Mouse (Mus musculus) thymus, adult 18-20 months (tissue): ENCODE results near the gene Ugt1a8.
"Not testable (repeated sequence)": the region's sequence is repeated elsewhere in the genome, so short reads cannot be mapped to it uniquely, and the experiment has no call there.

ENCODE experiments used
- DNase-seq, 2 experiments: peaks; one replicate each; pipeline ENCODE4 v3.0.0; 2022; ENCODE audit warnings: mixed read lengths in 2 of 2

Gene Ugt1a8

GRCm38 (mm10) chr1:88223591-88223990, 136.0 kb downstream of the Ugt1a8 start:
- DNase-seq, result no peak

- DNase-seq, result no peak
Observed at GRCm38 (mm10) chr1:88224029-88224776, 136.6 kb downstream of the Ugt1a8 start.

- not testable (repeated sequence) for DNase-seq
Observed at GRCm38 (mm10) chr1:88225301-88225700, 137.7 kb downstream of the Ugt1a8 start.

GRCm38 (mm10) chr1:88225741-88226140, 138.1 kb downstream of the Ugt1a8 start:
- DNase-seq, result no peak

- DNase-seq, result no peak
Observed at GRCm38 (mm10) chr1:88226670-88227379, 139.2 kb downstream of the Ugt1a8 start, which contains the start of gene Mroh2a. Mroh2a (plus strand) TSS chr1:88226986.

GRCm38 (mm10) chr1:88227482-88227881, 139.9 kb downstream of the Ugt1a8 start:
- no peak for DNase-seq

GRCm38 (mm10) chr1:88228121-88228520, 140.5 kb downstream of the Ugt1a8 start:
- no peak for DNase-seq

GRCm38 (mm10) chr1:88229566-88229965, 142.0 kb downstream of the Ugt1a8 start:
- DNase-seq, result no peak

GRCm38 (mm10) chr1:88229986-88230385, 142.4 kb downstream of the Ugt1a8 start:
- DNase-seq, result peak in 1 of 2 experiments; percentile 9

GRCm38 (mm10) chr1:88230421-88230820, 142.8 kb downstream of the Ugt1a8 start:
- peak in 1 of 2 experiments; percentile 6 for DNase-seq

GRCm38 (mm10) chr1:88230981-88231802, 143.6 kb downstream of the Ugt1a8 start:
- peak in 1 of 2 experiments; percentile 4 for DNase-seq

- DNase-seq, result no peak
Observed at GRCm38 (mm10) chr1:88231803-88232499, 144.3 kb downstream of the Ugt1a8 start.

- no peak for DNase-seq
Observed at GRCm38 (mm10) chr1:88232664-88233380, 145.2 kb downstream of the Ugt1a8 start.

- DNase-seq, result no peak
Observed at GRCm38 (mm10) chr1:88233421-88234247, 146.0 kb downstream of the Ugt1a8 start.

- DNase-seq, result no peak
Observed at GRCm38 (mm10) chr1:88234248-88234610, 146.6 kb downstream of the Ugt1a8 start.

- no peak for DNase-seq
Observed at GRCm38 (mm10) chr1:88234646-88235045, 147.0 kb downstream of the Ugt1a8 start.

- no peak for DNase-seq
Observed at GRCm38 (mm10) chr1:88235046-88235893, 147.7 kb downstream of the Ugt1a8 start.

GRCm38 (mm10) chr1:88235894-88236415, 148.3 kb downstream of the Ugt1a8 start:
- DNase-seq, result no peak

GRCm38 (mm10) chr1:88237311-88237710, 149.7 kb downstream of the Ugt1a8 start:
- DNase-seq, result no peak

- DNase-seq, result no peak
Observed at GRCm38 (mm10) chr1:88238771-88239170, 151.2 kb downstream of the Ugt1a8 start.
